Mouse (Mus musculus): ENCODE measurements around the gene Lypd6. TPM values are rescaled to one million over a fixed set of nuclear protein-coding genes. Genes with fewer than 3 reads are reported as not detected.

The Lypd6 gene
- total RNA-seq, 2 experiments from 2014 or later: 0.40 to 2.4 TPM

DNA sequence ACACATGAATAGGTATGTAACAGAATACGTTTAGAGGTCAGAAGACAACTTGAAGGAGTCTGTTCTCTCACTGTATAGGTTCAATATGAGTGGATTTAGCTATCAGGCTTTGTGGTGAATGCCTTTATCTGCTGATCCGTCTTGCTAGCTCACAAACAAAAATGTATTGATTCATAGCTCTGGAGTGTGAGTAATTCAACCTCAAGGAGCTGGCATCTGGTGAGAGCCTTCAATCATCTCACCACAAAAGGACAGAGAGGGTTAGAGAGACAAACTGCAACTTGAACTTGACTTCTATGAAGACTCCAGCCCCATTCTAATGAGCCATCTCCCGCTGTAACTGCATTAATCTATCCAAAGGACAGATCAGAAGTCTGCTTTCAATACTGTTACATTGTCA, 40.6 kb downstream of the Lypd6 start:
- DNase-seq: no peak

DNA sequence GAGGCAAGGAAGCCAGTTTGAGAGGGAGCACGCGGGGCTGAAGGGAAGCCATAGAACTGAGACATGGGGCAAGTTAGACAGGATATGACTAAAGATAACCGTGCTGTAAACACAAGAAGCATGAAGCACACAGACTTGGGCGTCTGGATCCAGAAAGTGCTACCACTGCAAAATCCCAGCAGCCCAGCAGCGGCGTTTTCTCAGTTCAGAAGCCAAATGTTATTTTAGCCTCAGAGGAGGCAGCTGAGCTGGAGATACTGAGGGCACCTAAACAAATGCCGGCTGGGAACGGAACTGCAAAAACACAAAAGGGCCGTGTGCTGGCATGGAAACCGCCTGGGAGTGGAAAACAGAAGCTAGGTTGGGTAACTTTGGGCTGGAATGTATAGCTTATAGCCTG, 43.9 kb downstream of the Lypd6 start:
- peak; percentile 22 for DNase-seq

- no peak for DNase-seq
Observed at GRCm38 (mm10) chr2:50111169-50111568, 44.9 kb downstream of the Lypd6 start.

GRCm38 (mm10) chr2:50111609-50112008, 45.4 kb downstream of the Lypd6 start:
- no peak for DNase-seq

- no peak for DNase-seq
Observed at GRCm38 (mm10) chr2:50112427-50112826, 46.2 kb downstream of the Lypd6 start.

DNA sequence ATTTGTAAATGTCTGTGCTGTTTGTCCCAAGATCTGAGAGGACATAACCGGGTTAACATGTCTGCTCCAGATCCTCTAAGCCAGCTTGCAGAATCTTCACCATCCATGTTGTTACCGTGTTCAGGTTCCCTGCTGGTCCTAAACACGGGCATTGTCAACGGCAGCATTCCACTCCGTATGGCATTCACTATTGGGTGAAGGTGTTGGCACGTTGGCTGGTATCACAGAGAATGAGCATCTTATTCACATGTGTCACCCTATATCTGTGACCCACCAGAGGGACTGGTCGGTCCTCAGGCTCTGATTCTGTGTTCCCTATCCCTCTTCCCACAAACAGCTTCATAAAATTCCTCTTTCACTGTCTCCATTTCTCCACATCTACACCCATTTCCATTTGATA, 52.9 kb downstream of the Lypd6 start:
- no peak for DNase-seq

- DNase-seq: no peak
Observed at GRCm38 (mm10) chr2:50120839-50121238, 54.6 kb downstream of the Lypd6 start.

- DNase-seq: no peak
Observed at GRCm38 (mm10) chr2:50123376-50123775, 57.1 kb downstream of the Lypd6 start.

GRCm38 (mm10) chr2:50127513-50128175, 61.4 kb downstream of the Lypd6 start:
- no peak for DNase-seq

DNA sequence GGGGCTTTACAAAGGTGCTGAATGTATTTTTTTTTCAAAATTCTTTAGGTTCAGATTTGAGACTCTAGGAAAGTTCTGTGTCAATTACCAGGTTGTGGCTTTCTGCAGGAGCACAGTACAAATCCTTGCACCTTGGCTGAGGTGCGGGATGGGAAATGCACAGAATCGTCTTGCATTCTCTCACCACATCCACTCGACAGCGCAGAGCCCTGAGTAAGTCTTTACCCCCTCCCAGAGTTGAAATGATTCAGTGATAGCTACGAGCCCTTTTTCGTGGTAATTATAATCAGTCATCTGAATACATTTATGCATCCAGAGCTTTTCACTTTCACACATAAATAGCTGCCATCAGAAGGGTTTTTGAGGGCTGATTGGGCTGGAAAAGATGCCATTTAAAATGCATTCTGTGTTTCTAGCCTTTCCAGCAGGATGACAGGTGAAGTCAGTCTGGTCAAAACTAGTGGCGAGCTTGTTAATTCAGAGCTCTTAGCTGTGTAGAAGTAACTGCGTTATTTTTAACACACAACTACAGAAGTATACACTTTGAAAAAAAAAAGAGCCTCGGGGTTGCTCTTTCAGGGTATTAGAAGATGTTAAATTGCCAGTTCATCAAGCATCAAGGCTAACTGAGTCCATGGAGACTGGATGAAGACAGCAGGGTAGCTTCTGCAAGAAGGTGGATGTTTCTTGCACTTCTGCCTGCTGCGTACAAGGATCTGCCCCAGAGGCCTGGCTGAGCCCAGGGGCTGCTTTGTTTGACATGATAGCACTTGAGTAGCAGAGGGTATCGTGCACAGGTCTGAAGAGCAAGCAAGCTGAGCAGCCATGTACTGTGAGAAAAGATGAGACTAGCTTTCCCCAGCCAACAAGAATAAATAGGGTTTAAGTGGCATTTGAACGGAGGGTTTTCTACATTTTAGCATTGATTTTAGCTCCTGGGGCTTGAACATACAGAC, 62.4 kb downstream of the Lypd6 start:
- no peak for DNase-seq

- no peak for DNase-seq
Observed at GRCm38 (mm10) chr2:50130674-50131073, 64.4 kb downstream of the Lypd6 start.

- DNase-seq: no peak
Observed at GRCm38 (mm10) chr2:50143672-50144071, 77.4 kb downstream of the Lypd6 start.

DNA sequence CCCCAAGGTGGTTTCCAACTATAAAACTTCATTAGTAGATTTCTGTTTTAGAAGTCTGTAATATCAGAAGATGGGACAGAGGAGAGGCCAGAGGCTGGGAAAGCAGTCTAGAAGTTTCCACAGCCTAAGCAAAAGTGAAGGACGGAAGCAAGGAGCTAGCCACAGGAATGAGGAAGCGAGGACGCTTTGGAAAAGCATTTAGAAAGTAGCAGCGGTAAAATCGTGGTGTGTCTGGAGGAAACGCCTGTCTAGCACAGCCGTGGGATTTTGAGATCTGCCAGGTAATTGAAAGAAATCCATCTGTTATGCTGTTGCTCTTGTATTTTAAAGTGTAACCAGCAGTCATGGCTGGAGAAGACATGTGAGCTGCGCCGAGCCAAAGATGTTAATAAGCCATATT, 81.1 kb downstream of the Lypd6 start:
- DNase-seq: no peak

DNA sequence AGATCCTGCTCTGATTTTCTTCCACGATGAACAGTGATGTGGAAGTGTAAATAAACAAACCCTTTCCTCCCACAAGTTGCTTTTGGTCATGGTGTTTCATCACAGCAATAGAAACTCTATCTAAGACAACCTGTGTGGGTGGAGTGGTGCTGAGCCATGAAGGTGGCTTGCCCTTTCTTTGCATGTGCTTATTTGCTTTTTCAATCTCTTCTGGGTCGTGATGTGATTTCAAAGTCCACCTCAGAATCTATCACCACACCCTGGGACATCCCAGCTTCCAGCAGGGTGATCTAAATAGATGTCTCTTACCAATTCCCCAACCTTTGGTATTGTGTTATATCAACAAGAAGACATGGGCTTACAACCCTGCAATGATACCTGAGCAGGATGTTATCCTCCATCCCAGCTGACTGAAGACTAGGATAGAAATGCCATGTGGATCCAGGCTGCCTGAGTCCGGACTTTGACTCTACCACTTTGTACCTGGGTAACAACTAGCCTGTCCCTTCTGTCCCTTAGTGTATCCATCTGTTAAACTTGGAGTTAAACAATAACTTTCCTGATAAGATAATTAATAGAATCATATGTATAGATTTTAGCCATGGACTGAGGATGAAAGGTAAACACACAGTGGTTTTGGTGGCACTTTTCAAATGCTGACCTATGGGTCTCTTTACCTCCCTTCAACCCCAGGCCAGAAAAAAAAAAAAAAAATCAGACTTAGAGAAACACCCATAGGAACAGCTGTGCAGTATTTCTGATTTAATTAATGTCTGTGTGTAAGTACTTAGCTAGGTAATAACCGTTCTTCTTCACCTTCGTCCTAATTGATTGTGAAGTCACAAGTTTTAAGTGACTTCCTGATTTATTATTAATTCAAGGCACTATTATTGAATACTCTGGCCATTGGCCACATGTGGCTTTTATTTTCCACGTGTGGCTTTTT, 83.3 kb downstream of the Lypd6 start:
- no peak for DNase-seq

- no peak for DNase-seq
Observed at GRCm38 (mm10) chr2:50150203-50150590, 84.0 kb downstream of the Lypd6 start.

DNA sequence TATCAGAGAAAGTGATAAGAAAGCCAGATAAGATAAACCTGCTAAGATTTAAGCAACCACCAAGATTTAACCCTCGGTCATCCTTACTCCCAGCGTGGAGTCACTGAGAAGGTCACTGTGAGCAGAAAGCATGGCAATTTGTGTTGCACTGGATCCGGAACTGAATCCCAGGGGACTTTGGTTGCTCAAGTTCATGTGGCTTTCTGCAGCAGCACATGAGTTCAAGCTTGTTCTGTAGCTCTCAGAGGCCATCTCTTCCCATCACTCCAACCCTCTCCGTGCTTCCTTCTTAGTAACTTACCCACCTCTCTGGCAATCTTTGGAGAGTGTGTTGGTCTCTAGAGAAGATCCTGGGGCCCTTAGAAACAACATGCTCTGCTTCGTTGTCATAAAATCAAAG, 84.6 kb downstream of the Lypd6 start:
- no peak for DNase-seq

DNA sequence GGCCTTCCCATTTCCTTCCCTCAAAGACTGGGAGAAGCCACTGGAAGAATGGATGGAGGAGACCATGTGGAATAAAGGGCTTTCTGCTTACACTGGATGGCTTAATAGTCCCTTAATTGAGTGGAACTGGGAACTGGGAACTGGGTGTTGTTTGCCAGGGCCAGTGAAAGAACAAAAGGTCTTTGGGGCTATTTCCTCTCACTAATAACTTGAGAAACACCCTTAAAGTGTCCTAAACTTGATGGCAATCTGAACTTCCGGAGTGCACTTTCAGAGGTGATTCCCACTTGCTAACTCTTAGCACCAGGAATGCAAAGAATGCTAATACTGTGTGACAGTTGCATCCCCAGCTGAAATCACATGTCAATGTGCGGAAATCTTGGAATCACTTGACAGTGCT, 85.2 kb downstream of the Lypd6 start:
- no peak for DNase-seq

DNA sequence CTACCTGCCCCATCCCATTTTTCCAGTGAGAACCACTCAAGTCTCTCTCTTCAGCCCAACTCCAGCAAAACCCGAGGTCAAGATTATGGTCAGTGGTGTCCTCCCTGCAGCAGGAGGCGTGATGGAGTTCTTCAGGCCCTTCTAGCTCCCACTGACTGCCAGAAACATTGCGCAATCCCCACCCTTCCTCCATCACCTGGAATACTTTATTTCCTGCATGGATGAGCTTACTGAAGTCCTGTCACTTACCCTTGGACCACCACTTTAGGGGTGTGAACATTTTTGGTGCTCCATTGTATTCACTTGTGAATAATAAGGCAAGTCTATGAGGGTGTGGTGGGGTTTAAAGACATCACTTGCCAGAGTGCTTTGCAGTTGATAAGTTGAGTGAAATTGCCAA, 85.7 kb downstream of the Lypd6 start:
- DNase-seq: no peak

DNA sequence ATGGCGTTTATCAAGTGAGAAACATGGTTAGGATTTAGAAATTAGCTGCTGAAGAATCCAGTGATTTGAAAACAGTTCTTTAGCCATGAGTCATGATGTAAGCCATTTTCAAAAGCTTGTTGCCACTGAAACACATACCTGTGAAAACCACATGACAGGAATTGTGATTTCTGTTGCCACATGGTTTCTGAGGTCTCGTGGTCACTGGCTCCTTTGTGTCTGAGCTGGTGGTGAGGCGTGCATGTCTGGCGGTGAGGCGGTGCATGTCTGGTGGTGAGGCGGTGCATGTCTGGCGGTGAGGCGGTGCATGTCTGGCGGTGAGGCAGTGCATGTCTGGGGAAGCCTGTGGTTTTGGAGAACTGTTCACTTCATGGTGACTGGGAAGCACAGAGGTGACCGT, 89.8 kb downstream of the Lypd6 start:
- no peak for DNase-seq

GRCm38 (mm10) chr2:50160069-50160468, 93.8 kb downstream of the Lypd6 start:
- no peak for DNase-seq

DNA sequence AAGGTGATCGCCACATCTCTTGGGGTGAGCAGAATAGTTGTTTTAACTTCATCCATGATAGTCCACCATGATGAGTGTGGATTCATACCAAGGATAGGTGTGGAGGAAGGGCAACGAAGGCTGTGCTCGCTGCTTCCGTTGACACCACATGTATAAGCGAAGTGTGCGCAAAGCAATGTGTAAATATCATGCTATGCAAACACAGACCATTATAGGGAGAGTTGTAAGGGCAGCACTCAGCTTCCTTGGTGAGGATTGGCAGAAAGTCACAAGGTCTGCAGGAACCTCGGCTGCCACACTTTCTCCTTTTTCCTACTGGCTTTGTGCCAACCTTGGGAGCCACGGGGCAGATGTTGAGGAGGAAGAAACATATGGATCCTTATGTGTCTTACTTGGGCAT, 97.4 kb downstream of the Lypd6 start:
- DNase-seq: no peak

DNA sequence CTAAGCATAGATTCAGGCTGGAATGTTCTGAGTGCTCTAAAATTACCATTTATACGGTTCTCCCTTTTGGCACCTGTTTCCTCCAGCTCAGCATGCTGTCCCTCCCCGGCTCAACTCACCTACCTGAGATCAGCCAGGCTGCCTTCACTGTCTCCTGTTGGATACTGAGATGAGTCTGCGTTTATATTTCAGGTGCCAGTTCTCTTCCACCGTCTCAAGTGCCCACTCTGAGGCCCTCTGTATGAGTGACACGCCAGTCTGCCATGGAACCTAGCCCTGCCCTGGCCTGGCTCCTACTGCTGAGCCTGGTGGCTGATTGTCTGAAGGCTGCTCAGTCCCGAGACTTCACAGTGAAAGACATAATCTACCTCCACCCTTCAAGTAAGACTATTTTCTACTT, 99.0 kb downstream of the Lypd6 start:
- DNase-seq: no peak

GRCm38 (mm10) chr2:50166082-50166481, 99.9 kb downstream of the Lypd6 start:
- no peak for DNase-seq
